Mouse (Mus musculus) left cerebral cortex, postnatal 10 days (tissue): ENCODE data around the gene Defb26. TPM values are rescaled to one million over a fixed set of nuclear protein-coding genes. Genes with fewer than 3 reads are reported as not detected.

Experiments
- DNase-seq, 2 experiments: peaks; one replicate each; pipeline ENCODE4 v3.0.0; 2021 to 2022; ENCODE audit warnings: low spot score in 2 of 2, mixed read lengths in 1 of 2; ENCODE audit errors: extremely low spot score in 1 of 2
- intact Hi-C: fragments of 180-260 bp; cut with DNase I; formaldehyde crosslinking; loops from one replicate; pipeline ENCODE4 v1.15.1; 2025
- total RNA-seq, 2 experiments: library from RNA; stranded (reverse); gene quantifications; 2 replicates each; pipeline ENCODE4 v1.2.3; 2021

Defb26 gene
- total RNA-seq = not detected

DNA sequence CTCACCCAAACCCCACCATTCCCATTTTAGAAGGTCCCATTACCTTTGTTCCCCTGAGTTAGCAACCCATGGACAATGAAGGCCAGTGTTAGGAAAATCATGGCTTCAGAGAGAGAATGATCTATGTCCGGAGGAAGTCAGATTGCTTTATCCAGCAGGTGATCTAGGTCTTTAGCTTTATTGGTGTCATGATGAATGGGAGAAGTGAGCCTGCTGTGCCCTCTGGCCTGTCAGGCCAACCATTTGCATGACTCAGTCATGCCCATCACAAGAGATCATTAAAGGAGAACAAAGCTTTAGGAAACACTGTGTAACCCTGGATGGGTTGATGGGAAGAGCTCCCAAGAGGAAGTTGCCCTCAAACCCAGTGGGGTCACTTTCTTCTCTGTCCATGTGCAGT is at the start of gene Defb26:
Defb26 (minus strand) TSS at position 101 of the 400 bp plus-strand sequence.
- intact Hi-C loops = no loop called here
- DNase-seq = no peak

DNA sequence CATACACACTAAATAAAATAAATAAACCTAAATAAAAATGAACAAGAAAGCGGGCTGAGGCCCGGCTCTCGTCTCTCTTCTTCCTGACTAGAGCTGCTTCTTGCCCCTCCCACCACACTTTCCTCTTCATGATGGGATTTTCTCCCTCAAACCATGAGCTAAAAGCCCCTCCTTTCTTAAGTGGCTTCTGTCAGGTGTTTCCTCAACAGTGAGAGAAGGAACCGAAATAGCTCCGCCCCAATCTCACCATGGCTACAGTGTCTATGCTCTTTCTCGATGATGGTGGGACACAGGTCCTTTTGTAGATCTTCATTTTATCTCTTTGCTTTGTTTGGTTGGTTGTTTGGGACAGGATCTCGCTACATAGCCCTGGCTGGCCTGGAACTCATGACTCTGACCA is 45.2 kb upstream of the Defb26 start:
- intact Hi-C loops = no loop called here
- no peak for DNase-seq

DNA sequence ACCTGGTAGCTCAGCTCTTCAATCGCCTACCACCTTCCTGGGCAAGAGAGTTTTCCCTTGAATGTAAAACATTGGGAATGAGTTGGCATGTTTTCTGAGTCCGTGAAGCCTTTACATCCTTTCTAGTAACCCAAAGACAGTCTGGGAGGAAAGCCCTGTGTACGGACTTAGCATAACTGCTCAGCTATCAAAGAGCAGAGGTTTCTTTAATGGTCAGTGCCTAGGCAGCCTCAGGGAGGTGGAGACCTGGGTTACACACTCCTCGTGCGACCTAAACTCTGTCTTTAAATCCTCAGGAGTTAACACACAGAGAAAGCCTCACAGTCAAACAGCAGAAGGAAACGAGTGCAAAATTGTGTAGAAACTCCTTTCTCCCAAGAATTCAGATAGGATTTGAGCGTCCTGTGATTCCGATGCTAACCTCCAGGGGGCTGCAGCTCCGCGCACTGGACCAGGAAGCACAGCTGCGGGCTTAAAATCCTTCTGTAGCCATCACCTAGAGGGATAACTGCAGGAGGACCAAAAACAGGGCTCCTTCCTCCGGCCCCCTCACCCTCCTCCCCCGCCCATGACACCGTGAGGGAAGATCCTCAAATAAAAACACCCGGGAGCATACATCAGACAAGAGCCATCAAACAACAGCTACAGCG is 42.4 kb upstream of the Defb26 start:
- intact Hi-C loops = no loop called here
- peak; percentile 45 to 65 for DNase-seq

DNA sequence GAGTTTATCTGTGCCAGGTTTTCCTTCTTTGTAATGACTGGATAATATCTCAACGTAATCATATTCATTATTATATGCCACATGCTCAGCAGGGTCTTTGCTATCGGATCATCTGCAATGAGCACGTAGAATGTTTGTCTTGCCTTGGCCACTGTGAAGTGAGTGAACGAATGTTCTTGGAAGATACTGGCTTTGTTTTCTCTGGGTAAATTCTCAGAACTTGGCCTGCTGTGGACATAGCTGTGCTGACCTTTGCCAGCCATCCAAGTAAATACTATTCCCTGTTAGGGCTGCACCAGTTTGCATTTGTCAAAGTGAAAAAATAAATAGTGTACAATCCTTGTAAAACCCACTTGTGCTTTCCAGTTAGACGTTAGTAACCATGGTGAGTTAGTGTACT is 36.6 kb upstream of the Defb26 start:
- no peak for DNase-seq
- intact Hi-C loops = loop anchor here (10.0 kb wide), 1 partner anchor 153 kb away; the partner anchor contains the start of gene Sox12

DNA sequence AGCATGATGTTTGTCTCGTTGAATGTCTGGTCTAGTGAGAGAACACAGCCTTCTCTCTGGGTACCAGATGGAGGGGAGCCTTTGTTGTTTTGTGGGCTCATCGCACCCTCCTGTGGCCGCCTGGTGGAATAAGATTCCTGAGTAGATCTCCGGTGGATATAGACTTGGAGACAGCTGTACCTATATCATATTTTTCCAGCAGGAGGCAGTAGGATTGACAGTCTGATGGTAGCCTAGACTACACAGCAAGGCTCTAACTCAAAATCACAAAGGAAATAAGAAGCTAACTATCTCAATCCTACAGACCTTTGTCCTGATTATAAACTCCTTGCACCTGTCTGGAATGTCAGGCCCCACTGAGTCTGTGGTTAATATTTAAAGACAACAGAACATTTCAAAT is 33.2 kb upstream of the Defb26 start:
- intact Hi-C loops = loop anchor here (5.0 to 10.0 kb wide), 2 partner anchors 72 to 150 kb away; partner anchors contain the start of gene Sox12
- peak; percentile 62 to 74 for DNase-seq

DNA sequence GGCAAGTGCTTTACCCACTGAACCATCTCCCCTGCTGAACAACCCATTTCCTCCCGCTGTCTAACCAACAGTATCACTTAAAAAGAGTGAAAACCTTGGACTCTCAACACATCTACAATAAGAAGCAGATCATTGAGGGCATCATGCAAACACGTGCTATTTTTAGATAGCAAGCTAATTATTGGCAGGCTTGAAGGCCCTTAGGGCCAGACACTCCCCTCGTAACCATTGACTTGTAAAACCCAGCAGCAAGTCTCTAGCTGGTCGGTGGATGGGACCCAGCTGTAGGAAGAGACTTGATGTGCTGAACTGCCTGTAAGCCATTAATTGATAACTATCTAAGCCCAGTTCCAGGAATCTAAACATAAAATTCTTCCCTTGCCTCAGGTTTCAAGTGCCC is 32.0 kb upstream of the Defb26 start:
- no peak for DNase-seq
- intact Hi-C loops = loop anchor here (5.0 to 10.0 kb wide), 2 partner anchors 71 to 149 kb away; partner anchors contain the start of gene Sox12

DNA sequence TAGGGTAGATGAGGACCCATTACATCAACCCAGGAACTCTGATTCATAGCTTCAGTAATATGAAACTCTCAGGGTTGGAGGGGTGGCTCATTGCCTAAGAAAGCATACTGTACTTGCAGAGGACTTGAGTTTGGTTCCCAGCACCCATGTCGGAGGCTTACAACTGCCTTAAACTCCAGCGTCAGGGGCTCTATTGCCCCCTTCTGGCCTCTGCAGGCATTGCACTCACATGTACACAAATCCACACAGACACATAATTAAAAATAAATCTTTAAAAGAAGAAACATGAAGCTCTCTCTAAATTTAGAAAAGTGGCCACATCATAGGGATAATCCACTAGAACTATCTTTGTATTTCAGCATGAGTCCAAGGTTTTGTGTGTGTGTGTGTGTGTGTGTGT is 31.4 kb upstream of the Defb26 start:
- no peak for DNase-seq
- intact Hi-C loops = loop anchor here (5.0 to 10.0 kb wide), 2 partner anchors 71 to 148 kb away; partner anchors contain the start of gene Sox12

DNA sequence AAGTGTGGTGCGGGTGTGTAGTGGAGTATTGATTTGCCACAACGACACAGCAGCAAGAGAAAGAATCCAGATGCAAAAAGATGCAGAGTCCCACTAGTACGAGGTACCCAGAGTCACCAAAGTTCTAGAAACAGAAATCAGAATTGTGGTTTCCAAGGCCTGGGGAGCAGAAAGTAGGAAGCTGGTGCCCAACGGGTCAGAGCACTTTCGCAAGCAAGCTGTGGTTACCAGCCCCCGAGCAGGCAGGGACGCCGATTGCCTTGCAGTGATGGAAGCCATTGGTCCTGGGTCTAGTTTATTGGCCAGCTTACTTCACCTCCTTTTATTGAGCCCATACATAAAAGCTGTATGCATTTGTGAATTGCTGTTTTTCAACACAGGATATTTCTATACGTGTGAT is 30.5 kb upstream of the Defb26 start:
- intact Hi-C loops = loop anchor here (5.0 to 10.0 kb wide), 2 partner anchors 70 to 147 kb away; partner anchors contain the start of gene Sox12
- DNase-seq = no peak

DNA sequence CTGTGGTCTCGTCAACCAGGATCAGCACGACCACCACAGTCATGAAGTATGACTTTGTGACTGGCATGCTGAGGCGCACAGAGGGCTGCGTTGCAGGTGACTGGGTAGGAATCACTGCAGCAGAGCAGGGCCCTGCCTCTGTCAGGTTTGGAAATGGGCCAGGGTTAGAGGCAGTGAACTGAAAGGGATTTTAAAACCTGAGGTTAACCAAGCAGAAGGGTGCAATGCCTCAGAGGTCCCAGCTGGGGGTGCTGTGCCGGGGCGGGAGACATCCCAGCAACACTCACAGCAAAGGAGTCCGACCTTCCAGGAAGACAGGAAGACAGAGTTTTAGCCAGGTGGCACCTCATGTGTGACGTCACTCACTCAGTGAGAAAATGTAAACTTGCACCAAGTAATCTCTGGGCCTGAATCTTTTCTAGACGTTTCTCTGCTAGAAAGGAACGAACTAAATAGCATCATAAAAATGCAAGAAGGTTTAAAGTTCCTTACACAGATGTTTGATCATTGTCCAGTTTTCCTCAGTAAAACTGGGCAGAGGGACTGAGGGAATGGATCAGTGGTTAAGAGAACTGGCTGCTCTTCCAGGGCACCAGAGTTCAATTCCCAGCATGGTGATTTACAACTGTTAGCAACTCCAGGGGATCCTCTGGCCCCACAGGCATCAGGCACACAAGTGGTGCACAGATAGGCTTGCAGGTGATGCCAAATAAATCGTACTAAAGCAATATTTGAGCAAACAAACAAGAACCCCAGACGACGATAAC is 28.6 kb upstream of the Defb26 start, which contains the start of gene Defb29:
Defb29 (minus strand) TSS at position 155 of the 767 bp plus-strand sequence.
- no peak for DNase-seq
- intact Hi-C loops = loop anchor here (5.0 to 10.0 kb wide), 2 partner anchors 68 to 145 kb away; partner anchors contain the start of gene Sox12

DNA sequence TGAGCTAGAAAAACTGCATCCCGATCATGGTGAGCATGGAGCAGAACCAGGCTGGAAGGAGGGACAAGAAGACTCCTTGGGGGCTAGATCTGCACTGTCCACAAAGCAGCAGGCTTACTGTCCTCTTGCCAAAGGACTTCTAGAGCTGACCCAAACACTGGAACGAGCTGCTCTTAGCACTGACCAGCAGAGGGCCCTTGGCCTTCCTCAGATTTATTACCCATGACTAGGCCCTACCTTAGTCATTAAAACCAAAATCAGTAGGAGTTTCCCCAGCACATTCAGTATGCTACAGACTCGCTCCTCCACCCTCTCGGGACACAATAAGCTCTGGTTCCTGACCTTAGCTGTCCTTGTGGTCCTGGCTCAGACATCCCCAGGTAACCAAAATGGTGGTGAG is 6.5 kb upstream of the Defb26 start, which contains the start of gene Defb28:
Defb28 (plus strand) TSS at position 275 of the 400 bp plus-strand sequence.
- intact Hi-C loops = no loop called here
- DNase-seq = no peak

DNA sequence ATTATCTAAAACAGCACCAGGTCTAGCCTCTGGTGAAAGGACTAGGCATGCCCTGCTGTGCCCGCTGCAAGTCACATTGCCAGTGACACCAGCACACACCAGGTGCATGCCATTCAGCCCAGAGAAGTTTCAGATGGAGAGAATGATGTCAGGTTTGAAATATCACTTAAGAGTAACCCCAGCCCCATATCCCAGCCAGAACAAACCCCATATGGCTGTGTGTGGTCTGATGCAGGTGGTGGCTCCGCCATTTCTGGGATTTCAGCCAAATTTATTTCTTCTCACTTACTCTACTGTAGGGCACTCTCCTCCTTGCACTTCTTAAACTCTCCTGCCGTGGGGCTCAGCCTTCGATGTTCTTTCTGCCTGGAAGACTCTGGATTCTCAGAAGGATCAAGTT is 4.6 kb upstream of the Defb26 start:
- no peak for DNase-seq
- intact Hi-C loops = no loop called here

DNA sequence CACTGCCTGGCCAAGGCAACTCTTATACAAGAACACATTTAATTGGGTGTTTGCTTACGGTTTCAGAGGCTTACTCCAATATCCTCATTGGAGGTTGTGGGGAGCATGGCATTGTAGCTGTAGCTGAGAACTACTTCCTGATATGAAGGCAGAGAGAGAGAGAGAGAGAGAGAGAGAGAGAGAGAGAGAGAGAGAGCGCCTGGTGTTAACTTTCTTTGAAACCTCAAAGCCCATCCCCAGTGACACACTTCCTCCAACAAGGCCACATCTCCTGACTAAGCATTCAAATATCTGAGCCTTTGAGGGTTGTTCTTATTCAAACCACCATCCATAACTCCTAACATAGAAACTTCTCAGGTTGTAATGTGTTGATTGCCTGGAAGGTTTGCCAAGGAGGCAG is 7.5 kb downstream of the Defb26 start:
- DNase-seq = no peak
- intact Hi-C loops = no loop called here

DNA sequence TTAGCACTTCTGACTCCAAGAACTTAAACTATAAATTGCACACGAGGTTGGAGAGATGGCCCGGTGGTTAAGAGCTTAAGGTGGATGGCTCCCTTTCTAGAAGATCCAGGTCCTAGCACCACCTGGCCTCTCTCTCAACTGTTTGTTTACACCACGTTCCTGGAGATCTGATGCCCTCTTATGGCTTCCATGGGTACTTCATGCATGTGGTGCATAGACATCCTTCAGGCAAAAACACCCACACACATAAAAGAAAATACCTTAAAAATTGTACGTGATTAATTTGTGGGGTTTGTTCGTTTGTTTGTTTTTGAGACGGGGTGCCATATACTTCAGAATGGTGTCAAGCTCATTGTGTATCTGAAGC is 10.6 kb downstream of the Defb26 start:
- DNase-seq = no peak
- intact Hi-C loops = no loop called here

DNA sequence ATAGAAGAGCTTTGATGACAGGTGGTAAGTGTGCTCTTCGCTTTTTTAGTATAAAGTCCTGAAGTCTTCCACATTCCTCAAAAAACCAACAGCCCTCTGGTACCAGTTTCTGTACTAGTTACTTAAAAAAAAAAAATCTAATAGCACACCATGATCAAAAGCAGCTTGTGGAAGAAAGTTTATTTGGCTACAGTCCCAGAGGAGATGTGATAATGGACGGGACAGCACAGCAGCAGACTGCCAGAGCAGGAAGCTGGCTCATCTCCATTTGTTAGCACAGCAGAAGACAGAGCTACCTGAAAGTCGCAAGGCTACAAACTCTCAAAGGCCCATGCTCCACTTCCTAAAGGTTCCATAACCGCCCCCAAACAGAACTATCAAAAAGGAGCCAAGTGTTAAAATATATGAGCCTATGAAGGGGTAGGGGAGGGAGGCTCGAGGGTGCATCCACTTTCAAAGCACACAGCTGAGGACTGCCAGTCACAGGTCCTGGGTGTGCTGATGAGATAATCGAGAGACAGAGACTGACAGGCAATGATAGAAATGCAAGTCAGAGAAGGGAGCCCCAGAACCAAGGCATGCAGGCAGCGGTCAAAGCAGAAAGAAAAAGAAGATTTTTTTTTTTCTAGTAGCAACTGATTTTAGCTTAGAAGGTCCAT is 11.2 kb downstream of the Defb26 start:
- intact Hi-C loops = no loop called here
- no peak for DNase-seq

DNA sequence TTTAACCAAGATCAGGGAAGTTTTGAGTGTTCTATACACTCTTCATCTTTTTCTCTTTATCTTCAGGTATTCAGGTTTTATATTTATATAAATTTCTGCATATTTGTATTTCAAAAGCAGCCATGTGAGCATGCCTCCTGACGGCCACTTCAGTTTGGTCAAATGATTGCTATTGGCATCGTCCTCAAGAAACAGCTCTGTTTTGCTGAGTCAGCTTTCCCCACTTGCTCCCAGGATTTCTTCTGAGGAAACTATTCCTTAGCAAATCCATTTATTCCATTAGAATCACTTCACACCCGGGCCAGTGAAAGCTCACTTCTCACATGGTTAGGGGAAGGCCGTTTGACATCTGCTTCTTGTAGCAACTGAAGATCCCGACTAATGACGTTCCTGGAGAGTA is 13.5 kb downstream of the Defb26 start:
- DNase-seq = no peak
- intact Hi-C loops = no loop called here

DNA sequence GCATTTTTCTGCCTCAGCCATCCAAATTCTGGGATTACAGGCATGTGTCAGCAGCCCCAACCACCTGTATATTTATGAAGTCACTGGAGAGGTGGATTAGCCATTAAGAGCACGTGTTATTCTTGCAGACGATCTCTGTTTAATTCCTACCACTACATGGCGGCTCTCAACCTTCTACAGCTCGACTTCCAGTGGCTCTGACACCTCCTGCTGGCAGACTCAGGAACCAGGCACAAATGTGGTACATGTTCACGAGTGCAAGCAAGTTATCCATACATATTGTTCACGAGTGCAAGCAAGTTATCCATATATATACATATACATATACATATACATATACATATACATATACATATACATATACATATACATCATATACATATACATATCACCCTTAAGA is 18.3 kb downstream of the Defb26 start:
- no peak for DNase-seq
- intact Hi-C loops = no loop called here

DNA sequence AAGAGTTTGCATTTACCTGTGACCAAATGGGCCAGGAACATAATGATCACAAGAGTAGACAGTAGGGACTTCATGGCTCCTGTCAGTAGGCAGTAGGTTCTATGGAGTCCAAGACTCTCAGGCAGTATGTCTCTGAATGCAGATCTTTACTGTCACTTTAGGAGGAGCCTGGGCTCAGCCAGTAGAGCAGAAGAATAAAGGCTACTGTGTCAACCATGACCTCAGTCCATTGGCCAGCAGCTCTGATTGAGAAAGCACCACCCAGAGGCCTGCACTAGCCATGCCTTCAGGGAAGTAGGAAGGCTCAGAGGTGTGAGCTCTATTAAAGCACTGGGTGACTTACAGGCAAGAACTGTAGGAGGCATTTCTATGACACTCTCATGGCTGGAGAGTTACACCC is 21.5 kb downstream of the Defb26 start, which contains the start of gene Defb22:
Defb22 (minus strand) TSS at position 101 of the 400 bp plus-strand sequence.
- DNase-seq = no peak
- intact Hi-C loops = no loop called here

DNA sequence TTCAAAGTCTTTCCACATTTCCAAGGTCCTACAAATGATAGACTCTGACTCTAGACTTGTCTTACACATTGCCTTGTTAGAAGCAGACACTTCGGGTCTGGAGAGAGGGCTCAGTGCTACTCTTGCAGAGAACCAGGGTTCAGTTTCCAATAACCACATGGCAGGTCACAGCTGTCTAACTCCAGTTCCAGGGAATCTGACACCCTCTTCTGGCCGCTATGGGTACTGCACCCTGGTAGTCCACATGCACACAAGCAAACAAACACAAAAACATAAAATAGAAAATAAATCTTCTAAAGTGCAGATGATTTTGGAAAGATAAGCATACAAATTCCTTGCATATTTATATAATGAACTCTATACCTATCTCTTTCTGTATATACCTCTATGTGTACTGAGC is 24.5 kb downstream of the Defb26 start:
- DNase-seq = no peak
- intact Hi-C loops = no loop called here

DNA sequence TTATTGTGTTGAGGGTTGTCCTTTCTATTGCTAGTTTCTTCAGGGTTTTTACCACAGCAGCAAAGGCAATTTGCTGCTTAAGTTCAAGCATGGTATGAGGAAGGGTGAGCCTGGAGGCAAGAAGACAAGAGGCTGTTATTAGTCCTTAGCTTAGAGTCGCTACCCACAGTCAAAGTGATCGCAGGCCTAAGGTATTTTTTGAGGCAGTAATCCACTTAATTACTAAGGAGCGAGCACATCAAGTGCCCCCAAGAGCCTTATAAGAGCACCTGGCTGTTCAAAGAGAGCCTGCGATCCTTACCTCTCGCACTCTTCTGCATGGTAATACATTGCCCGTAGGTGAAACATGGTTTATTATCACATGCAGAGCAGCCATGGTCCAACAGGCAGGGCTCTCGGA is 29.8 kb downstream of the Defb26 start:
- intact Hi-C loops = no loop called here
- no peak for DNase-seq
